Mouse (Mus musculus) kidney, adult 2 months (tissue): ENCODE measurements around the gene Wnt8b.

ENCODE experiments used
- CTCF ChIP-seq: fragments of 200-500 bp; conservative IDR thresholded peaks from 2 replicates; pipeline ENCODE4 v1.5.1; 2011; ENCODE audit warnings: low read depth, mild to moderate bottlenecking, control low read depth, low read length, moderate library complexity, mixed read lengths; ENCODE audit not compliant: insufficient read depth, insufficient read length
- POLR2A ChIP-seq: fragments of 200-500 bp; IDR thresholded peaks from one replicate; pipeline ENCODE4 v1.6.1; 2011; ENCODE audit warnings: low read depth, low read length, control low read depth

- TF ChIP-seq CTCF (no peak), POLR2A (no peak)
These were observed 9.5 kb downstream of the Wnt8b start for GRCm38 (mm10) chr19:44502741-44503140.
